Mouse (Mus musculus): ENCODE data around the gene Pnma5.
"Not testable (repeated sequence)": the region's sequence is repeated elsewhere in the genome, so short reads cannot be mapped to it uniquely, and the experiment has no call there.

Gene Pnma5

DNA sequence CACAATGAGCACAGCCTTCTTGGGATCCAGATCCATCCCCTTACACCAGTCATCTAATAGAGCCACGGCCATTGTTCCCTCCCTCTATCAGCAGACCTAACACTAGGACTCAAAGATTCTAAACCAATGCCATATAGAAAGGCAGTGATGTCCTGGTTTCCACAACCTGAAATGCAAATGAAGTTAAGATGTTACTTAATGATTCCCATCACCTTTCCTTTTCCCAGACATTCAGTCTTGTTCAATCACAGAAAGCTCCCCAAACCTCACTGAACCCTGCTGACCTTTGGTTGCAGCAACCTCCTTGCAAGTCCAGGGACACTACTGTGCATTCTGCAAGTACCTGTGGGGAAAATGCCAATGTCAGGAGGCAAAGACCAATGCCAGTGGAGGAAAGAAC is at the start of gene Pnma5:
TSS of gene Pnma5 (minus strand) at position 101 of the 400 bp plus-strand sequence.
- no peak for DNase-seq

GRCm38 (mm10) chrX:73082267-73083055 is 45.6 kb upstream of the Pnma5 start, which contains the start of gene Xlr4a:
Gene Xlr4a (minus strand): TSS chrX:73082478.
- DNase-seq = not testable (repeated sequence)

- DNase-seq = not testable (repeated sequence)
Measured at GRCm38 (mm10) chrX:73066765-73067312, 29.9 kb upstream of the Pnma5 start.

GRCm38 (mm10) chrX:73064415-73064793 is 27.5 kb upstream of the Pnma5 start, which contains the start of gene Pnma3:
Gene Pnma3 (plus strand): TSS chrX:73064787.
- no peak for DNase-seq

GRCm38 (mm10) chrX:73063512-73064414 is 26.9 kb upstream of the Pnma5 start:
- no peak for DNase-seq

- DNase-seq = no peak
Measured at GRCm38 (mm10) chrX:73062323-73062722, 25.4 kb upstream of the Pnma5 start.

GRCm38 (mm10) chrX:73061528-73061927 is 24.6 kb upstream of the Pnma5 start:
- no peak for DNase-seq

DNA sequence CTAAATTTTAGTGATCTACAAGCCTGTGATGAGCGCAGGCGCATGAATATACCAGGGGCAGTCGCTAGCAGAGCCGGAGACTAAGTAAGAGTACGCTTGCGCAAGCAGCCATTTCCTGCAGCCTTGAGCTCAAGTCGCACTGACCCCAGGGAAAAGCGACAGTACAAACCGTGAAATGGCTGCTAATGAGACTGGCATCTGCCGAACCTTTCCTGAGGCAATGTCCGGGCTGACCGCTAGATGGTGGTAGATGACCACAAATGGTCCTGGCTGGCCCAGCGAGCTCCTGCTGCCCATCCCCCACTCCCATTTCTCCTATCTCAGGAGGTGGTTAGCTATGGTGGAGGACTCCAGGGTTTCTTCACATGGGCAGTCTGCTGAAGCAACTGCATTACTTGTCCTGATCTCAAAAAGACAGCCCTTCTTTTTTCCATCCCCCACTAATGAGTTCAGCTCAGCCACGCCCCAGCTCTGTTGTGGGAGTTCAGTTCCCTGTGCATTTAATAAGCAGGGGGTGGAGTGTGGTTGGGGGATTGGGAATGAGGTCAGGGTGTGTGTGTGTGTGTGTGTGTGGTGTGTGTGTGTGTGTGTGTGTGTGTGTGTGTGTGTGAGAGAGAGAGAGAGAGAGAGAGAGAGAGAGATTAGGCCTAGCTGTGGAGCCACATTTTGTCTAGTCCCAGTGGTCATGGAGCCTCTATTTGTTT is 17.1 kb upstream of the Pnma5 start:
- peak; percentile 95 for DNase-seq

DNA sequence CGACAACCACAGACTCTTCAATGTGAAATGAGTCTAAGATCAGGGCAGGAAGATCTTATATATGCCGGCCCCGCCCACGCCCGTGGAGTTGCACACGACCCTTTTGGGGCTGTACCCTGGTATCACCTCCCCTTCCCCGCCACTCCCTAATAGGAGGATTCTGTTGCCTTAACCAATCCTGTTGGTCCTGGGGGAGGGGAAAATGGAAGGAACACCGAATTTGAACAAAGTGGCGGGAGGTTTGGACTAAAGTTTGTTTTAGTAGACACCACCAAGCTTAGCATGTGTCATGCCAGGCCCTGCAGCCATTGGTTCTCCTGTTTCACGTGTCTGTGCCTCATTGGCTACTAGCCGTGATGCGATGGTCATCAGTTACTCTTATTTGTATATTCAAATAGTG is 2.8 kb upstream of the Pnma5 start:
- no peak for DNase-seq

DNA sequence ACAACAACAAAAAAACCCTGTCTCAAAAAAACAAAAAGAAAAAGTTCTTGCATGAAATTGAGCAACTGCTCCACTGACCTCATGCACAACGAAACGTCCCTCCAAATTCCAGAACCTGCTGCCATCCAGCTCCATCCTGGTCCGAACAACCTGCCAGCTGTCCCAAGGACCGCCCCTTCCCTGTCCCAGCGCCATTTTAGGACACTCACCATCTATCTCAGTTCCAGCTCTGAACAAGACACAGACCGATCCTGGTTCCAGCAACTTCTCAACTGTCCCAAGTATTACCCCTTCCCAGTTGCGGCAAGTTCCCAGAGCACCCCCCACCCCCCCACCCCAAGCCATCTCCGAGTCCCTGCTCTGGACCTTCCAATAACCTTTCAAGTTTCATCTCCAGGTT is 1.9 kb upstream of the Pnma5 start:
- DNase-seq = no peak

DNA sequence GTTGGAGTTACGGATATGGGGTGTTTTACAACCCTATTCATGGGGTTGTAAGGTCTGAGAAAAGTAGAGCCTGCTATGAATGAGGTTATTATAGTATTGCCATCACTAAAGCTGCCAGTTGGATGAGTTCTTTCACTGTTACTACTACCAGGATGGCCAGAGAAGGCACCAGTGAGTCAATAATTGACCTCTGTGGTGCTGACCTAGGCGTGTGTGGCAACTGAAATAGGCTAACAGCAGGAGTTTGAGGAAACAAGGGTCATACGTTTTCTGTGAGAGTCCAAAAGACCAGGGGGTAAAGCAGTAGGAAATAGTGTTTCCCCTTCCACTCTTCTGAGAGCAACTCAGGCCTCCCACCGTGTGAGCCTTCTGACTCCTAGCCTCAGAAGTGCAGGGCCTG is 24.1 kb downstream of the Pnma5 start:
- DNase-seq = peak; percentile 35

DNA sequence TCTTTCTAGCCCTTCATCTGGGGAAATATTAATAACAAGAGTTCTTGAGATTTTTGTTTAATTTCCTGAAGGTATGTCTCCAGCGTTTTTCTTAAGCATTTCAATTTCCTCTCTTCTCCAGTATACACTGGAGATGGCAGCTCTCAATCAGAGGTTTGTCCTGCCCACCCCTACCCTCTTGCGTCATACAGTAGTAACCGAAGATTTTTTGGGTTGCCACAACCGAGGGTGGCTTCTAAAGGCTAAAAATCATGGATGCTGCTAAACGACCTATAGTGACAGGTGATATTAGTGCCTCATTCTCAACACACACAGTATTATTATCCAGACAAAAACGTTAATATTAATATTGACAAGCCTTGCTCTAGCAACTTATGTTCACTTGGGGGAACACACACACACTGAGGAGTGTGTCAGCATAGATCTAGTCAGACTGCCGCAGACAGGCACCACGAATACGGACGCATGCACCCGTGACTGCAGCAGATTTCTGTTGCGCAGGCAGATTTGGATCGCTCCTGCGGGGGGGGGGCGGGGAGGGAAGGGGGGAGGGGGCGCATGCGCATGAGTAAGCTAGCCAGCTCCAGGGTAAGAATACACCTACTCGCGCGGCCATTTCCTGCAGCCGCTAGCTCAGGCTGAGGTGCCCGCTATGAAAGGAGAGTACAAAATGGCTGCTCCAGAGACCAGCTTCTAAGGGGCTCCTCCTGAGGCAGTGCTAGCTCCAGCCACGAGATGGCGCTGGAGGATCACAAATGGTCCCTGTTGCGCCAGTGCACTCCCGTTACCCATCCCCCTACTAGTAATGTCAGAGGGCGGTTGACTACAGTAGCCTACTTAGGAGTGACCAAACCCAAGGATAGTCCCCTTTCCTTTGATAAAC is 29.1 kb downstream of the Pnma5 start:
- peak; percentile 97 for DNase-seq

GRCm38 (mm10) chrX:73005678-73006077 is 31.2 kb downstream of the Pnma5 start:
- no peak for DNase-seq

GRCm38 (mm10) chrX:73003110-73003509 is 33.8 kb downstream of the Pnma5 start:
- no peak for DNase-seq

DNA sequence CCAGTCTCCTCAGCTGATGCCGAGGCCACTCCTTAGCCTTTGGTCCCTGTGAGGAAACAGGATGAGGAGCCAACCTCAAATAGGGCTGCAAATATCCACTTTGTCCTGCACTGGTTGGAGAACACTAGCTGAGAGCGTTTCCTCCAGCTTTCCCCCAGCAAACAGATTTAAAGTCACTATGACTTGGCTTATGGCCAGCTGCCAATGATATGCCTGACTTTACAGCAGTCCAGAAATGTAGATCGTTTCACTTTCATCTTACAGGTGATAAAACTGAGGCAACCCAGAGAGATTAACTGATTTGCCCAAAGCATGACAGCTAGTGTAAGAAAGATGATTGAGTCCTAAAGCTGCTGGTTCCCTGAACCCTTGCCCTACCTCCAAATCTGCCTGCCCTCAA is 41.4 kb downstream of the Pnma5 start:
- DNase-seq = no peak

DNA sequence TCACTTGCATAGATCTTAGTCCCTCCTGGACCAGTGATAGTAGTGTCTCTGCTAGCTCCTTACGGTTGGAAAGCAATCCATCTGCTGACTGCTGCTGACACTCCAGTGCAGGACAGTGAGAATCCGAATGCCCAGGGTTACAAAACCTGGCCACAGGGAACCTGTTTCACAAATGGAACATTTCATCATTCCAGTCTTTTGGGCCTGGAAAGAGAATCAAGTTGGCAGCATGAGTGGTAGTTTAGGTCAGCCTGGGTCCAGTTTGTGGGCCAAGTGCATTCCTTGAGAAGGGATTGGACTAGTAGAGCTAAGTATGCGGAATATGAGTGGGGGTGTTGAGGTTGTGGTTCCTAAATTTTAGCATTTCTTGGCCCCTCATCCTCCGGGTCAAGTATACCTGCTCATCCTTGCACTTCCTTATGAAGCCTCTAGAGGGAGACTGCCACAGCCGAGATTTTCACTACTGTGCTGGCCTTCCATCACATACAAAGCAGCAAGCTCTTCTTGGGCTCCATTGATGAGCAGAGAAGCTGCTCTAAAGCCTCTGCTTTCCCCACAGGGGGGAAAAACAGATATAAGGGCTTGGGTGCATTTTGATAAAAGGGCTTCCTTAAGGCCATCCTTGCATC is 44.5 kb downstream of the Pnma5 start:
- no peak for DNase-seq

DNA sequence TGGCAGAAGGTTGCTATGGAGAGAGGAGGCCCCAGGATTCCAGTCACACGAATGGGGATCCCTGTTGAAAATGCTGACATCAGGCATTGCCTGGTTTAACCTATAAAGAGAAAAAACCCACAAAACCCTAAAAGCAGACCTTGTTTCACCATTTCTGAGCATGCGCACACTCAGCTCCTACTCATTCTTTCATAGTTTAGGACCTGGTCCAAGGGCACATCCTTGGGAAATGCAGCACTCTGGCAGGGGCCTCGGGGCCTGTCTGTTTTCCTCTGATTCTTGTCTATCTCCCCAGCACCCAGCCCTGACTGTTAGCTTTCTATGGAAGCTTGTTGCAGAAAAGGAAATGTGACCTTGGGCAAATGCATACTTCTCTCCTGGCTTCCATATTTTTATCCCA is 46.3 kb downstream of the Pnma5 start:
- no peak for DNase-seq

DNA sequence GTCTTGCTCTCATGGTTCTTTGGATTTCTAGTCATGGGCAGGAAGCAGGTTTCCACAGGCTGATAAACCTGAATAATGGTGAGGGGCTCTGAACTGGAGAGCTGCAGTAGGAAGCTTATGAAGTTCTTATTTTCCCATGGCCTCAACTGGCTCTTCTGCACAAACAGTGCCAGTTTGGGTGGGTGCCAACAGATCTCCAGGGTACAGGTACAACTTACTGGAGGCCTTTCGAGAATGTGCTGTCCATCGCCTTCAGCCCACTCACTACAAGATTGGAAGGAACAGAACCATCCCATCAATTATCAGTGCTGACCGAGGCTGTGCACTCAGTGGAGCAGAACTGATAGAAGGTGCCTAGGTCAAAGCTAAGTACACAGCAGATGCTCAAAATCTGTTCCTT is 48.5 kb downstream of the Pnma5 start:
- DNase-seq = no peak

GRCm38 (mm10) chrX:72987520-72987905 is 49.4 kb downstream of the Pnma5 start:
- DNase-seq = no peak

- DNase-seq = peak; percentile 78
Measured at GRCm38 (mm10) chrX:72986841-72987519, 49.9 kb downstream of the Pnma5 start, which contains the start of gene Zfp185. Gene Zfp185 (plus strand): TSS chrX:72987339.

GRCm38 (mm10) chrX:72985607-72986006 is 51.3 kb downstream of the Pnma5 start:
- no peak for DNase-seq

Data from kidney, adult 9 months (tissue).